Mouse (Mus musculus) lung, embryonic 15.5 days (tissue): Measurements from ENCODE around the gene Map4k1. TPM values are rescaled to one million over a fixed set of nuclear protein-coding genes. Genes with fewer than 3 reads are reported as not detected.
A peak's percentile ranks its signal among the peaks of the same experiment; 100 is the strongest.

Source experiments
- ATAC-seq: fragments of 200-750 bp; cut with Nextera tagmentation; 2 replicates; pipeline ENCODE4 v1.8.0; 2017; ENCODE audit warnings: moderate number of reproducible peaks, borderline replicate concordance; ENCODE audit not compliant: low FRiP score, low TSS enrichment; ENCODE audit errors: extremely low read depth
- H3K27ac ChIP-seq: fragments of 300-500 bp; sonication (generic); 2 replicates; pipeline ENCODE4 v1.5.1; 2015; ENCODE audit warnings: moderate library complexity, mild to moderate bottlenecking, inconsistent platforms
- H3K27me3 ChIP-seq: fragments of 300-500 bp; sonication (generic); 2 replicates; pipeline ENCODE4 v1.6.1; 2015; ENCODE audit warnings: inconsistent platforms
- H3K36me3 ChIP-seq: fragments of 300-500 bp; sonication (generic); 2 replicates; pipeline ENCODE4 v1.6.1; 2015; ENCODE audit warnings: inconsistent platforms
- H3K4me1 ChIP-seq: fragments of 300-500 bp; sonication (generic); 2 replicates; pipeline ENCODE4 v1.6.1; 2015; ENCODE audit warnings: inconsistent platforms
- H3K4me2 ChIP-seq: fragments of 300-500 bp; sonication (generic); 2 replicates; pipeline ENCODE4 v1.6.1; 2015; ENCODE audit warnings: inconsistent platforms, mild to moderate bottlenecking, moderate library complexity
- H3K4me3 ChIP-seq: fragments of 300-500 bp; sonication (generic); 2 replicates; pipeline ENCODE4 v1.5.1; 2015; ENCODE audit warnings: mild to moderate bottlenecking, inconsistent platforms
- H3K9ac ChIP-seq: fragments of 300-500 bp; sonication (generic); 2 replicates; pipeline ENCODE4 v1.6.1; 2015; ENCODE audit warnings: inconsistent platforms
- H3K9me3 ChIP-seq: fragments of 300-500 bp; sonication (generic); 2 replicates; pipeline ENCODE4 v1.6.1; 2016; ENCODE audit warnings: inconsistent platforms
- WGBS: fragments of 180-500 bp; shearing (Covaris S2); methylation state at CpG from one replicate; pipeline ENCODE4 v1.1.7; 2015; 5-methylcytosine and 5-hydroxymethylcytosine counted together
- polyA plus RNA-seq: library from polyadenylated mRNA; unstranded; fragments of >200 nt; fragmentation: Nextera tagmentation; extraction: Ambion mirVana; gene quantifications from 2 replicates; pipeline ENCODE4 v1.2.1, GENCODE M21; 2015

The Map4k1 gene
- polyA plus RNA-seq, 1 experiment from 2014 or later: 9.8 TPM

DNA sequence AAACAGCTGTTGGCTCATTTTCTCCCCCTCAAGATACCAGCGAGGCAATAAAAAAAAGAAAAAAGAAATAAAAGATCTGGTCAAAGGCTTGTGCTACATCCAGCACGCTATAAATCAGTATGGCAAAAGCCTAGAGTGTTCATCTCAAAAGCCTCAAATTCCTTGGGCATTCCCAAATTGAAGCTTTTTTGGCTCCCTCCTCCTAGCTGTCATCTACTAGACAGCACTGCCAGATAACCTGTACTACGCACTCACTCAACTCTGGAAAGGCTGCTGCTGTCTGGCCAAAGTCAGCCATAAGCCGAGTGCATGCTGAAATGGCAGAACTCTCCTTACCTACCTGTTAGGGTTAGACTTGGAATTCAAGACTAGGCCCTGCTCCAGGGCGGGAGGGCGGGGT lies 24.6 kb upstream of the Map4k1 start:
- peak; percentile 15; the same call in 1 of the 2 replicates for ATAC-seq
- no peaks in the 10 kb centered on the region for H3K27me3 ChIP-seq
- peaks cover 86% of the 10 kb centered on the region for H3K4me1 ChIP-seq
- no peaks in the 10 kb centered on the region for H3K36me3 ChIP-seq
- H3K9me3 ChIP-seq: no peaks in the 10 kb centered on the region
- no peak overlapping the region for H3K4me3 ChIP-seq
- WGBS: 42% methylated on average over 6 of the region's 6 CpGs
- no peak overlapping the region for H3K9ac ChIP-seq
- H3K27ac ChIP-seq: no peak overlapping the region; the same call in 1 of the 2 replicates
- no peak overlapping the region for H3K4me2 ChIP-seq

DNA sequence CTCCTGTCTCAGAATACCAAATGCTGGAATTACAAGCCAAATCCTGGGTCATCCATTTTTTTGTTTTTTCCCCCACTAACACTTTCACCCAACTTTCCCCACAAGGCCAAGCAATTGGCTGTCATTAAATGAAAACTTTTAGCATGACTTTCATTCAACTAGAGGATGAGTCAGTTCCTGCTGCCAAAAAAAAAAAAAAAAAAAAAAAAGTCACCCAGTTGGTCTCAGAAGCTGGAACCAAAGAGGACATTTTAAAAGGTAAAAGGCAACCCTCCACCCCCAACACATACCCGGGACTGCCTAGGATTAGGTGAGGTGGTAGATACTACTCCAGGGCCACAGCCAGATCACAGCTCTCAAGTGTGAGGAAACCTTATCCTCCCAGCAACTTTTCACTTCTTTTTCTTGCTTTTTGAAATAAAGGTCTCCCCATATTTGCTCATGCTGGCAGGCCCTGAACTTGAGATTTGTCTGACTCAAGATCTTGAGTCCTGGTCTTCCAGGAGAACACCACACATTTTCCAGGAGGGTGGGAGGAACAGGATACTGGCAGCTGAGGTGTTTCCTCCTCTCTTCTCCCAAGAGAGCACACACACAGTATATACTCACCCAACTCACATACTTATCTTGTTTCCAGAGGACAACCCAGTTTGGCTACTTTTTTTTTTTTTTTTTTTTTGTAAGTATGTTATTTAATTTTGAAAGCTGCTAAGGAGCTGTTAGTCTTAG lies 23.7 kb upstream of the Map4k1 start:
- no peaks in the 10 kb centered on the region for H3K36me3 ChIP-seq
- ATAC-seq: no peak
- H3K27ac ChIP-seq: peak overlapping the region; percentile 84
- 36% methylated on average over 1 of the region's 1 CpGs for WGBS
- peak overlapping the region; percentile 87 for H3K4me2 ChIP-seq
- H3K9ac ChIP-seq: no peak overlapping the region
- H3K9me3 ChIP-seq: no peaks in the 10 kb centered on the region
- H3K4me3 ChIP-seq: no peak overlapping the region
- peaks cover 86% of the 10 kb centered on the region for H3K4me1 ChIP-seq
- no peaks in the 10 kb centered on the region for H3K27me3 ChIP-seq

DNA sequence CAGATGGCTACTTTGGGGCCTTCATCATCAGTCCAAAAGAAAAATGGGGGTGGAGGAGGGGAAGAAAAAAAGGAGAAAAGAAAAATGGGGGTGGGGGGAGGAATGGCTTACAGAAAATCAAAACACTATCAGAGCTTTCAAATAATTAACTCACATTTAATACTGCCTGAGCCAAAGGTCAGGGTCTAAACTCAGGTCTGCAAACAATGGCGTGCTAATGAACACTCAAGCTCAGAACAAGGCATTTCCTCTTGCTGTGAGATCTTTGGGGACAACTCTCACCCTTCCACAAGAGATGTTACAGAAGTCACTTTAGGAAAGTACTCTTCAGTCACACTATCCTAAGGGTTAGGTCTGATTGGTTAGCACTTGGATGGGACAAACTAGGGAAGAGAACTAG lies 23.1 kb upstream of the Map4k1 start:
- Histone ChIP-seq H3K9me3 (no peaks in the 10 kb centered on the region), H3K9ac (0 out of 2 replicates have a peak overlapping the region, but pooled peaks have one; percentile 1), H3K4me3 (peak overlapping the region; percentile 78; the same call in 1 of the 2 replicates), H3K36me3 (no peaks in the 10 kb centered on the region), H3K27me3 (no peaks in the 10 kb centered on the region), H3K4me2 (peak overlapping the region; percentile 87), H3K4me1 (peaks cover 80% of the 10 kb centered on the region), H3K27ac (peak overlapping the region; percentile 84)
- WGBS: 44% methylated on average over 1 of the region's 1 CpGs
- ATAC-seq: no peak

DNA sequence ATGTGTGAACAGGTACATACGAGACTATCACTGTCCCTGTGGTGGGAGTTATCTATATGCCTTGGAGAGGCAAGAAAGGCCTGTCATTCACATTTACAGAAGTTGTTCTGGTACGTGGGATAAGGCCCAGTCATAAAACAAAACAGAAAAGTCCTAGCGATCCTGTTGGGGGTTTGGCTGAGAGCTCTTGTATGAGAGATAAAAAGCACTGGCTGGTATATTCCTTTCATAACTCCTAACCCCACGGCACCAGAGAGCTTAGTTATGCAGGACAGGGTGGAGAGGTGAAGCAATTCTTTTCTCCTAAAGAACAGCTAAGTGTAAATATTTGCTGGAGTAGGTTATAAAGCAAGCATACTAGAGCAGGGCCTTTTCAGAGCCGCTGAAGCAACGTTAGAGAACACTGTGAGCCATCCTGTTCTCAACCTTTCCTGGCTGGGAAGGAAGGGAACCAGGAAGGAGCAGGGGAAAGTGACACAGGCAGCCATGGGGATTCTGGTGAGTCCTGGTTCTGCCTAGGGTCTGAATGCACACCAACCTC lies 22.3 kb upstream of the Map4k1 start:
- peak overlapping the region; percentile 84 for H3K27ac ChIP-seq
- H3K9me3 ChIP-seq: no peaks in the 10 kb centered on the region
- peak overlapping the region; percentile 87 for H3K4me2 ChIP-seq
- H3K27me3 ChIP-seq: no peaks in the 10 kb centered on the region
- H3K4me1 ChIP-seq: peaks cover 74% of the 10 kb centered on the region
- peak overlapping the region; percentile 78 for H3K4me3 ChIP-seq
- H3K36me3 ChIP-seq: no peaks in the 10 kb centered on the region
- WGBS: 20% methylated on average over 6 of the region's 6 CpGs
- no peak for ATAC-seq
- H3K9ac ChIP-seq: peak overlapping the region; percentile 87

DNA sequence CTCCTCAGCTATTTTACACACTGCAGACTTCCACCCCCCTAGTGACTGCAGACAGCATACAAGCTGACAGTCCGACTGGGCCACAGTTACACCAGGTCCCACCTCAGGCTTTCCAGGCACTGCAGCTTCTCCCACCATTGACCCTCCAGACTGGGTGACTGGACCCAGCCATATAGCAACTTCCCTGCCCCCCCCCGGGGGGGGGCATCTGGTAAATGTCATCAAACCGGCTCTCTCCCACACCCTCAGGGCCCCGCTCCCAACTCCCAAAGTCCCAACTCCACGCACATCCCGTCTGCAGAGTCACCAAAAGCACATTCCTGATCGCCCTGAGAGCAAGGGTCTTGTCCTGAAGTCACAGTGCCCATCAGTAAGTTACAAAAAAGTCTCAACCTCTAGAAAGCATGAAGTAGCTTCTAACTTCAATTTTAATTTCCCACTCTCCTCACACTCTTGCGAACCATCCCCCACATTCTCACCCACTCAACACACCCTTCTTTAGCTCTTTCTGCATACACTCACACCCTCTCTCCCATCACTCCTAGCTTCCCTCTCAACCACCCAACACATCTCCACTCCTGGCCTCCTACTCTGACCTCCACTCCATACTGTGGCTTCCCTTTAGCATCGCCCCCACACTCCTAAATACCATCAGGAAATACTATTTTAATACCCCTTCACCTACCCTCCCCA lies 21.4 kb upstream of the Map4k1 start:
- no peak for ATAC-seq
- peak overlapping the region; percentile 78 for H3K4me3 ChIP-seq
- WGBS: 15% methylated on average over 9 of the region's 9 CpGs

DNA sequence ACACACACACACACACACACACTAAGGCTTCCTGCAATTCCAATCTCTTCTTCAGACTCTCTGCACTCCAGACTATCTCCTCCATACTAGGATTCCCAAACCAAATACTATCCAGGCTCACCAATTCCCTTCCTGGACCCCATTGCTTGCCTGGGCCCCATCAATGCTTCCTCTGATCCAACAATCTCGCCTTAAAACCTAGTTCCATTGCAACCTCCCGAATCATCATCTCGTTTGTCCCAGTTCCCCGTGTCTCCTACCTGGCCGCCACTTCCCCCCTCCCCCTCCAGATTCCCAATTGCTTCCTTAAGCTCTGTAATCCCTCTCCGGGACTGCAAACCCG lies 20.3 kb upstream of the Map4k1 start:
- Histone ChIP-seq H3K27ac (peak overlapping the region; percentile 76), H3K4me3 (peak overlapping the region; percentile 78), H3K36me3 (no peaks in the 10 kb centered on the region), H3K27me3 (no peaks in the 10 kb centered on the region), H3K4me1 (peaks cover 54% of the 10 kb centered on the region), H3K9ac (peak overlapping the region; percentile 87), H3K9me3 (no peaks in the 10 kb centered on the region), H3K4me2 (peak overlapping the region; percentile 87)
- no peak for ATAC-seq
- WGBS: 3% methylated on average over 7 of the region's 7 CpGs

More for the DNA sequence above, 21.4 kb upstream of the Map4k1 start:
- peak overlapping the region; percentile 84 for H3K27ac ChIP-seq
- H3K36me3 ChIP-seq: no peaks in the 10 kb centered on the region
- H3K9ac ChIP-seq: peak overlapping the region; percentile 87
- H3K9me3 ChIP-seq: no peaks in the 10 kb centered on the region
- peak overlapping the region; percentile 87 for H3K4me2 ChIP-seq
- H3K4me1 ChIP-seq: peaks cover 65% of the 10 kb centered on the region
- H3K27me3 ChIP-seq: no peaks in the 10 kb centered on the region

DNA sequence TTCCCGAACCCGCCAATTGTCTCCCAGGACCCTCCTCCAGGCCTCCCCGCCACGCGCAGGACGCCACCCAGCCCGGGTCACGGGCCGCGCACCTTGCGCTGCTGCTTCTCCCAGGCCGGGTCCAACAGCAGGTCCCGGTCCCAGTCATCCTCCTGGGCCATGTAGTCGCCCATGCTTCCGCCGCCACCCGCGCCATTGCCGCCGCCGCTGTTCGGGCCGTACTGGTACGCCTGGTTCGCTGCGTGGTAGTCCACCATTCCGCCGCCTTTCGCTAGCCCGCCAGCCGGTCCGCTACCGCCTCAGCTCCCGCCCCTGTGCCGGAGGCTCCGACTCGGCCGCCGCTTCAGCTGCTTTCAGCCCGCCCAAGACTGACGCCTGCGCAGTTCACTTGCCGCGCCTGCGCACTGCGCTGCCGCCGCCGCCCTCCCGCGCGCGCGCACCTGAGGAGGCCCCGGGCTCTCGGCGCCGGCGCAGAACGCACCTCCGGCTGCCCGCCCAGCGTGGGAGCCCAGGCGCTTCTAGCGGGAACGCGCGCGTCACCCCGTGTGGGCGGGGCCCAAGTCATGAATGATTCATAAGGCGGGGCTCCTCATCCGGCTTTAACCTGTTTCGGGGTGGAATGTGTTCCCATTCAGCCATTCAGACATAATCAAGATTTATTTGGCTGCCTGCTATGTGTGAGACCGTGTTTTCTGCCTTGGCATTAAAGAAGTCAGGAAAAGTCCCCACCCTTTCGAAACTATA lies 19.8 kb upstream of the Map4k1 start, which contains the start of gene Actn4:
Gene Actn4, minus strand, starts transcription at position 414 of the 744 bp plus-strand sequence.
- H3K27ac ChIP-seq: peak within 1 kb of the TSS; percentile 76
- H3K4me1 ChIP-seq: peaks cover 49% of the 10 kb centered on the region
- H3K9ac ChIP-seq: peak within 1 kb of the TSS; percentile 87
- H3K4me3 ChIP-seq: peak within 1 kb of the TSS; percentile 78
- peak within 1 kb of the TSS; percentile 87 for H3K4me2 ChIP-seq
- H3K27me3 ChIP-seq: no peaks in the 10 kb centered on the region
- WGBS: under 1% methylated on average over 76 of the region's 76 CpGs
- peak; percentile 89 for ATAC-seq
- no peaks in the 10 kb centered on the region for H3K36me3 ChIP-seq
- H3K9me3 ChIP-seq: no peaks in the 10 kb centered on the region

DNA sequence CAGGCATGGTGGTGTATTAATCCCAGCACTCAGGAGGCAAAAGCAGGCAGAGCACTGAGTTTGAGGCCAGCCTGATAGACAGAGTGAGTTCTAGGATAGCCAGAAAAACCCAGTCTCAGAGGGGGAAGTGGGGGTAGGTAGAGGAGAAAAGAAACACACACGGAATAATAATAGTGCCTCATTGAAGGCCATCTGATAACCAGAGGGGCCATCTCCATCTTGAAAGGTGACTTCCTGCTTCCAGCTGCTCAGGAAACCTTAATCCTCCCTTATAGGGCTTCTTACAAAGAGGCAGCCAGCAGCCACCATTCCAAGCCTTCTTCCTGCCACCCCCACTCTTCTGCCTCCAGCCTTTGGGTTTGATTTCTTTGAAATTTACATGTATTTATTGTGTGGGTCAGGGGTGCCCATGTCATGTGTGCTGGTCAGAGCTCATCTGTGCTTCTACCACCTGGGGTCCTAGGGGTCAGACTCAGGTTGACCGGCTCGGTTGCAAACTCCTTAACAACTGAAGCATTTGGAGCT lies 18.4 kb upstream of the Map4k1 start:
- Histone ChIP-seq H3K4me3 (no peak overlapping the region), H3K4me1 (peaks cover 35% of the 10 kb centered on the region), H3K4me2 (no peak overlapping the region), H3K36me3 (no peaks in the 10 kb centered on the region), H3K27me3 (no peaks in the 10 kb centered on the region), H3K9ac (no peak overlapping the region), H3K9me3 (no peaks in the 10 kb centered on the region), H3K27ac (peak overlapping the region; percentile 76; the same call in 1 of the 2 replicates)
- 68% methylated on average over 3 of the region's 3 CpGs for WGBS
- no peak for ATAC-seq

DNA sequence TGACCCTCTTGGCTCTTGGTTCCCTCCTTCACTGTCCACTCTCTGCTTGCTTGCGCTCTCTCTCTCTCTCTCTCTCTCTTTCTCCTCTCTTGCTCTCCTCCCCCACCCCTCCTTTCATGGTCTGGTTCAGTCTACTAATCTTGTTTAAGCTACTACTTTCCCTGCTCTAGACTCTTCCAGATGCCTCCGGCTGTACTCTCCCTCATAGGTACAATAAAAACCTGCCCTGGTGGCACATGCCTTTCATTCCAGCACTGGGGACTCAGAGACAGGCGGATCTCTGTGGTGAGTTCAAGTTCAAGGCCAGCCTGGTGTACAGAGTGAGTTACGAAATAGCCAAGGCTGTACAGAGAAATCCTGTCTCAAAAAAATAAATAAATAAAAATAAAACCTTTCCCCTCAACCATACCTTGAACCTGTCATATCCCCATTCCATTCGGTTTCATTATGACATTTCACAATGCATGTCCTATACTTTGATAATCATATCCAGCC lies 16.5 kb upstream of the Map4k1 start:
- H3K27ac ChIP-seq: no peak overlapping the region
- 80% methylated on average over 5 of the region's 5 CpGs for WGBS
- H3K4me2 ChIP-seq: no peak overlapping the region
- no peak overlapping the region for H3K9ac ChIP-seq
- ATAC-seq: no peak
- no peak overlapping the region for H3K4me3 ChIP-seq
- peaks cover 20% of the 10 kb centered on the region for H3K4me1 ChIP-seq
- 0 out of 2 replicates have a peak, but pooled peaks cover 4% of the 10 kb centered on the region for H3K36me3 ChIP-seq
- H3K27me3 ChIP-seq: no peaks in the 10 kb centered on the region
- no peaks in the 10 kb centered on the region for H3K9me3 ChIP-seq

DNA sequence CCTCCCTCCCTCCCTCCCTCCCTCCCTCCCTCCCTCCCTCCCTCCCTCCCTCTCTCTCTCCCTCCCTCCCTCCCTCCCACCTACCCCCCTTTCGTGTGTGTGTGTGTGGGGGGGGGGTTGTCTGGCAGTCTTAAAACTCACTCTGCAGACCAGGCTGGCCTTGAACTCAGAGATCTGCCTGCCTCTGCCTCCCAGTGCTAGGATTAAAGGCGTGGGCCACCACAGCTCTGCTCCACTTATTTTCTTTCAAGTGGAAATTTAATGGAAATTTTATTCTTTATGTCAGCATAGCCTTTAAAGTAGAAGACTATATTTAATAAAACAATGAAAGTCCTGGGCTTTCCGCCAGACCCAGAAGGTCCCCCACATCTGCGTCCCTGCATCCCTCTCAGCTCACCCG lies 15.7 kb upstream of the Map4k1 start:
- Histone ChIP-seq H3K4me3 (no peak overlapping the region), H3K4me1 (peaks cover 16% of the 10 kb centered on the region), H3K36me3 (peaks cover 8% of the 10 kb centered on the region), H3K9ac (no peak overlapping the region), H3K27me3 (no peaks in the 10 kb centered on the region), H3K27ac (no peak overlapping the region), H3K9me3 (no peaks in the 10 kb centered on the region), H3K4me2 (no peak overlapping the region)
- ATAC-seq: no peak
- 70% methylated on average over 4 of the region's 5 CpGs for WGBS

DNA sequence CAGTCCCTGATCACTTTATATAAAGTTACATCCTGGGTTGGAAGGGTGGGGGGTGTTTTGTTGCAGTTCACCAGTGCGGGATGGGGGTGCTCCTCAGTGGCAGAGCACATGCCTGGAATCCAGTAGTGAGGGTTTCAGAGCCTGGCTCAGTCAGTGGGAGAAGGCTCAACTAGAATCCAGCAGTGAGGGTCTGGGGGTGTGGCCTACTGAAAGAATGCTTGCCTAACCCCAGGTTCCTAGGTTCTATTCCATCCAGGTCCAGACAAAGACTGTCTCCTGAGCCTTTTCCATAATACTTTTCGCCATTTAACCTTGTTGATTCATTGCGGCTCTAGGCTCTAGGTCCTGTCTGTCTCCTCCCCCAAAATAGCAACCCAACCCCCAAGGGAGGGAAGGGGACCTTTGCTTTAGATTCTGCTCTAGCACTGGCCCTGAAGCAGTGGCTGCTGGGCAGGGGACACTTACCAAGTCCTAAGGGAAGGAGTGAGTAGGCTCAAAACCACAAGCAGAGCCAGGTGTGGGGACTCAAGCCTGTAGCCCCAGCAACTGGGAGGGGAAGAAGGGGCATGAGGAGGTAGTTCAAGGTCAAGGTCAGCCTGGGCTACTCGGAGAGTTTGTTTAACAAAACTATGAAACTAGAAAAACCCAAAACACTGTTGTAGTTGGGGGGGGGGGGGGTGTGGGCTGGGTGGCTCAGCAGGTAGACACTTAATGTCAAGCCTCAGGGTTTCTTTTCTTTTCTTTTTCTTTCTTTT lies 14.9 kb upstream of the Map4k1 start:
- H3K27ac ChIP-seq: no peak overlapping the region
- peaks cover 23% of the 10 kb centered on the region for H3K4me1 ChIP-seq
- H3K27me3 ChIP-seq: no peaks in the 10 kb centered on the region
- H3K9ac ChIP-seq: no peak overlapping the region
- no peak overlapping the region for H3K4me3 ChIP-seq
- H3K36me3 ChIP-seq: peaks cover 12% of the 10 kb centered on the region
- ATAC-seq: no peak
- no peak overlapping the region for H3K4me2 ChIP-seq
- no peaks in the 10 kb centered on the region for H3K9me3 ChIP-seq
- WGBS: 59% methylated on average over 4 of the region's 4 CpGs
